Mouse (Mus musculus): Measurements from ENCODE around the gene Tacstd2. TPM values are rescaled to one million over a fixed set of nuclear protein-coding genes. Genes with fewer than 3 reads are reported as not detected.

Tacstd2 gene
- polyA plus RNA-seq (2012; rRNA removed), result 5.2 and 7.1 TPM in 2 replicates

DNA sequence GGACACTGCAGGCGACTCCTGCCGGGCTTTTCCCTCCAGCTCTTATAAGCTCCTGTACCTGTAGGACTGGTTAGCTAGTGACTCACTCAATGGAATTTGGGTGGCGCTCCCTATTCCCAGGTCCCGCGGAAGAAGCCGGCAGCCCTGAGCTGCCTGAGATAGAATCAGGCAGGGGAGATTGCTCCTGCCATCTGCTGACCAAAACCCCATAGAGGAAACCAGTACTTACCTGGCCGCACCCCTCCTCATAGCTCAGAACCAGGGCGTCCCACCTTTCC is at the start of gene Tacstd2:
Gene Tacstd2, minus strand, starts transcription at position 20 of the 278 bp plus-strand sequence.
- no peak for DNase-seq (ENCODE audit: low read depth)
- no peak for TF ChIP-seq CTCF (IDR thresholded peaks at IDR 0.05; ENCODE audit: borderline replicate concordance, extremely low read depth, insufficient read depth, insufficient read length)
- no peak for TF ChIP-seq POLR2A (IDR thresholded peaks at IDR 0.05; ENCODE audit: borderline replicate concordance, extremely low read depth, insufficient read depth, insufficient read length, poor library complexity, severe bottlenecking)

DNA sequence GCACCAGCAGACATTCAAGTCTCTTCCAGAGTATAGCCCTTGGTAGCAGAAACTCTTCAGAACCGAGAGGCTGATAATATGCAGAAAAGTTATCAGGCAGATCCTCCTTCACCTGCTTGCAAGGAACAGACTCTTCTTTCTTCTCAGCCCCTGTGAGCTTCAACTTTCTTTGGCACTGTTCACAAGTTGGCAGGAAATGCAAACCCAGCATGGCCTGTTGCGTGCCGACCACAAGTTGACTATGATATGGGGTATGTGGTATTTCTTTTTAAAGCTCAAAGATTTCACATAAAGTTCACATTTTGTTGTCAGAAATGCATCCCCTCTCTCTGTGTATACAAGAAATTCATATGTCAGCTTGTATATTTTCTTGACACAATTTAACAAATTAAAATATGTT is 30.7 kb upstream of the Tacstd2 start:
- TF ChIP-seq POLR2A (IDR thresholded peaks at IDR 0.05; ENCODE audit: borderline replicate concordance, extremely low read depth, insufficient read depth, insufficient read length, poor library complexity, severe bottlenecking) (no peak), CTCF (IDR thresholded peaks at IDR 0.05; ENCODE audit: borderline replicate concordance, extremely low read depth, insufficient read depth, insufficient read length) (no peak)

DNA sequence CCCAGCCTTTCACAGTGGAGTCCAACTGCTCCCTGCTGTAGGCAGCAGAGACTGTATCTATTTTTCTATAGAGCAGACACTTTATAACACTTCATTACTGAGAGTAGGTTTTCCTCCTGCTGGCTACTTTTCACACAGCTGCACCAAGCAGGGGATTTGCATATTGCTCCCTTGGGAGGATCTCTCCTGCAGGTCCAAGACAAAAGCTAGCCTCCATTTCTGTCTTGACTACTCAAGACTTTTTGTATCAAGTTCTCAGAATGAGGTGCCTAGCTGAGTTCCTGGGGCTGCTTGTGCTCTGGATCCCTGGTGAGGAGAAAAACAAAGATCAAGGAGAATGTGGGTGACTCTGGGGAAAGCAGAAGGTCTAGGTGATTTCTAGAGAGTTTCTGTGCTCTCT is 19.8 kb upstream of the Tacstd2 start:
- TF ChIP-seq CTCF (IDR thresholded peaks at IDR 0.05; ENCODE audit: borderline replicate concordance, extremely low read depth, insufficient read depth, insufficient read length) (no peak), POLR2A (IDR thresholded peaks at IDR 0.05; ENCODE audit: borderline replicate concordance, extremely low read depth, insufficient read depth, insufficient read length, poor library complexity, severe bottlenecking) (no peak)

More for the DNA sequence above, 30.7 kb upstream of the Tacstd2 start:
- no peak for DNase-seq (ENCODE audit: low read depth)

DNA sequence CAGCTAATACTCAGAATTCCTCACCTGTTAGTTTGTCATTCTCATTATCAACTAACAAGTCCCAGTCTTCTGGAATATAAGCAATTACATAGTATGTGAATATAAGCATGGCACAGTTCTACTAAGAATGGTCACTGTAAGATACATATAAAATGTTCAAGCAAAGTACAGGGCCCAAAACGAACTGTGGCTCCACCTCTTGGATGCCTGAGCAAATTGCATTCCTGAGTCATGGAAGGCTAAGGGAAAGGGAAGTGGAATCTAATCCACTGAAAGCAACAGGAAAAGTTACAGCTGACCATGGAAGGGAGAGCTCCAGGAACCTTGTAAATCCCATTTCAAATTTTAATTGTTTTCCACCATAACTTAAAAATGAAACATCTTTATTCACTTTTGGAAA is 14.0 kb upstream of the Tacstd2 start:
- peak; percentile 11; the same call in 1 of the 2 replicates for TF ChIP-seq CTCF (IDR thresholded peaks at IDR 0.05; ENCODE audit: borderline replicate concordance, extremely low read depth, insufficient read depth, insufficient read length)
- no peak for TF ChIP-seq POLR2A (IDR thresholded peaks at IDR 0.05; ENCODE audit: borderline replicate concordance, extremely low read depth, insufficient read depth, insufficient read length, poor library complexity, severe bottlenecking)
- no peak for DNase-seq (ENCODE audit: low read depth)

More for the DNA sequence above, 19.8 kb upstream of the Tacstd2 start:
- DNase-seq (ENCODE audit: low read depth), result no peak

DNA sequence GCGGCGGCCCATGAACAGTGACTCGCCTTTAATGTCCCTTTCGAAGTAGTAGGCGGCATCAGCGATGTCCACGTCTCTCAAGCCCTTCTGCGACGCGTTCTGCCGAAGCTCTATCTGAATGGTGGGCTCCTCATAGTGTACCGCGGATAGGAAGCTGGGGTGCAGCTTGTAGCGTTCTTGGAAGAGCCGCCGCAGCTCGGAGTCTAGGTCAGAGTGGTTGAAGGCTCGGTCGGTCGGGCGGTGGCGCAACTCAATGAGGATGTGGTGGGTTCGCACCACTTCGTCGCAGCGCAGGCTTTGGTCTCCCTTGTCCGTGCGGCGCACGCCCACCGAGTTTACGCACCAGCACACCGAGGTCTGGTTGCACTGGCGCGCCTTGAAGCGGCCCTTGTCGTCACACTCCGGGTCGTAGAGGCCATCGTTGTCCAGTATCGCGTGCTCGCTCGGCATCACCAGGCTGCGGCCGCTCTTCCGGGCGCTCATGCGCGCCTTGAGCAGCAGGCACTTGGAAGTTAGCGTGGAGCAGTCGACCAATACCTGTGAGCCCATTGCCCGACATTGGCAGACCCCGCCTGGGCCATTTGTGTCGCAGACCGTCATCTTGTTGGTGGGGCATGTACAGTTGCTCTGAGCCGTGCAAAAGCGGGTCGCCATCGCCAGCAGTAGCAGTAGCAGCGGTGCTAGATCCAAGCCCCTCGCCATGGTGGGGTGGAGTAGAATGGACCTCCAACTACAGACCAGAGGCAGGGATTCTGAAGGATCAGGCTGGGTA is 405 bp downstream of the Tacstd2 start:
- TF ChIP-seq CTCF (IDR thresholded peaks at IDR 0.05; ENCODE audit: borderline replicate concordance, extremely low read depth, insufficient read depth, insufficient read length), result no peak
- no peak for TF ChIP-seq POLR2A (IDR thresholded peaks at IDR 0.05; ENCODE audit: borderline replicate concordance, extremely low read depth, insufficient read depth, insufficient read length, poor library complexity, severe bottlenecking)
- DNase-seq (ENCODE audit: low read depth), result peak; percentile 62

DNA sequence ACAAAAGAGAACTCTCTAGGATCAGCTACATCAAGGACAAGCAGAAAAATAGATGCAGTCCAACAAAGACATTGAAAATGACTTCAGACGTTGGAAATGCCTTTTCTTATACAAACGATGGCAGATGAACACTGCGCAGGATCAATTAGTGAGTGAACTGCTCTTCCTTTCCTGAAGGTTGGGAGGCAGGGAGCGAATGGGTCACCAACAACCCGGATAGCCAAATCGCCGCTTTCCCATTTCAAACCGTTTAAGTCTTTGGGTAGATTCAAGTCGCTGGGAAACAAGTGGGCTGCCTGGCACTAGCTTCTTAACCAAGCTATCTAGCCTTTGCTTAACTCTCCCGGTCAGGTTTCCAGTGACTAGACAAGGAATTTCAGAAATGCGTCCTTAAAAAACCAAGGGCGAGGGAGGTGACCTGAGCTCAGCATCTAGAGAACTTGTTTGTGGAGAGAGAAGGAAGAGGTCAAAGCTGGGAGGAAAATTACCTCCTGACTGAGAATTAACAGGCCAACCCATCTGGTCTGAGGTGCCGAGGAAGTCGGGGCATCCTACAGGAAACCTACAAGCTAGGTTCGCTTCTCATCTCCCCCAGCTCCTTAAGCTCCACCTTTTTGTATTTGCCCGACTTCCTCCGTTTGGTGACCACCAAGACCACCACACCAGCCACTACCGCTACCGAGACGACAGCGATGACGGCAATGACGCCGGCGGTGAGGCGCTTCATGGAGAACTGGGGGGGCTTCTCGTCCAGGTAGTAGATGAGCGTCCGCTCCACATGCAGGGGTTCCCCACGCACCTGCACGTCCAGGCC is 1.2 kb downstream of the Tacstd2 start:
- no peak for TF ChIP-seq CTCF (IDR thresholded peaks at IDR 0.05; ENCODE audit: borderline replicate concordance, extremely low read depth, insufficient read depth, insufficient read length)
- no peak for TF ChIP-seq POLR2A (IDR thresholded peaks at IDR 0.05; ENCODE audit: borderline replicate concordance, extremely low read depth, insufficient read depth, insufficient read length, poor library complexity, severe bottlenecking)
- peak; percentile 22 for DNase-seq (ENCODE audit: low read depth)

DNA sequence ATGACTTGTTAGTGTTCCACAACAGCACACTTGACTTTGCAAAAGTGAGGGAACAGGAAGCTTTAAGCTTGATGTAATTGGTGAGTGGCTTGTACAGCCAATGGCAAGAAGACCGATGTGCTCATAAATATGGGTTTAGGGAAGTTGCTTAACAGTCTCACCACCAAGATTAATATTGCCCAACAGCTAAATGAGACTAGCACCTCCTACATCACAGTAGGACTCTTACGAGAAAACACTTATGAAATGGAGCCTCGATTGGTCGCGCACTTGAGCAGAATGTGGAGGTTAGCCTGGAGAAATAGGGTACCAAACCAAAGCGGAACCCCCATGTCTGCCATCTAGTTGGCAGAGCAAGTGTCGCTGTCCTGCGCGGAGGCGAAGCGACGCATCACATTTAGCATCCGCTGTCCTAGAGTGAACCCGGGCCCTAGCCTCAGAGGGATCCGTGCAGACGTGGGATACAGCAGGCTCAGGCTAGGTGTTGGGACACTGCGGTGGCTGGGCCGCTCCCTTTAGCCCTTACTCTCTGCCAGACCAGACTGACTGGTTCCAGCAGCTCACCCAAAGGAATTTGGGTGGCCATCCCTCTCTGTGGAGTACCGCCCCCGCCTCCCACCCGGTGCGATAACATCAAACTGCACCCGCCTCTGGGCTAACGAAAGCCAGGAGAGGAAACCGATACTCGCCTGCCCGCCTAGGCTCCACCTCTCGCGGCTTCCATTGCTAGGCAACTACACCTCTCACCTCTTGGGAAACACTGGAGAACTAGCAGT is 2.7 kb downstream of the Tacstd2 start:
- TF ChIP-seq CTCF (IDR thresholded peaks at IDR 0.05; ENCODE audit: borderline replicate concordance, extremely low read depth, insufficient read depth, insufficient read length), result no peak
- no peak for TF ChIP-seq POLR2A (IDR thresholded peaks at IDR 0.05; ENCODE audit: borderline replicate concordance, extremely low read depth, insufficient read depth, insufficient read length, poor library complexity, severe bottlenecking)
- peak; percentile 36 for DNase-seq (ENCODE audit: low read depth)

DNA sequence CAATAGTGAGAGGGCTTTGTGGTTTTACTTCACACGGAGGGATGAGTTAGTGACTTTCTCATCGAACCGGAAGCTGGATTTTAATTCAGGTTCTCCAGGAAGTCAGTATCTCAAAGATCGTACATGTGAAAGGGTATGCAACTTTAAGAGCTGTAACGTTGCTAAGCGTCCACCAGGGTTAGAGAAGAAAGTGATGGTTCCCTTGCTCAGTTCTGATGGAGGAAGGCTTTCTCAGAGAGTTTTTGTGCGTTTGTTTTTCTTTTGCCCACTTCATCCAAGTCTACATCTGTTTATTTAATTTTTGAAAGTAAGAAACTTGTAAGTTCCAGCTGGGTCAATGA is 3.8 kb downstream of the Tacstd2 start:
- DNase-seq (ENCODE audit: low read depth), result no peak
- no peak for TF ChIP-seq CTCF (IDR thresholded peaks at IDR 0.05; ENCODE audit: borderline replicate concordance, extremely low read depth, insufficient read depth, insufficient read length)
- TF ChIP-seq POLR2A (IDR thresholded peaks at IDR 0.05; ENCODE audit: borderline replicate concordance, extremely low read depth, insufficient read depth, insufficient read length, poor library complexity, severe bottlenecking), result no peak

DNA sequence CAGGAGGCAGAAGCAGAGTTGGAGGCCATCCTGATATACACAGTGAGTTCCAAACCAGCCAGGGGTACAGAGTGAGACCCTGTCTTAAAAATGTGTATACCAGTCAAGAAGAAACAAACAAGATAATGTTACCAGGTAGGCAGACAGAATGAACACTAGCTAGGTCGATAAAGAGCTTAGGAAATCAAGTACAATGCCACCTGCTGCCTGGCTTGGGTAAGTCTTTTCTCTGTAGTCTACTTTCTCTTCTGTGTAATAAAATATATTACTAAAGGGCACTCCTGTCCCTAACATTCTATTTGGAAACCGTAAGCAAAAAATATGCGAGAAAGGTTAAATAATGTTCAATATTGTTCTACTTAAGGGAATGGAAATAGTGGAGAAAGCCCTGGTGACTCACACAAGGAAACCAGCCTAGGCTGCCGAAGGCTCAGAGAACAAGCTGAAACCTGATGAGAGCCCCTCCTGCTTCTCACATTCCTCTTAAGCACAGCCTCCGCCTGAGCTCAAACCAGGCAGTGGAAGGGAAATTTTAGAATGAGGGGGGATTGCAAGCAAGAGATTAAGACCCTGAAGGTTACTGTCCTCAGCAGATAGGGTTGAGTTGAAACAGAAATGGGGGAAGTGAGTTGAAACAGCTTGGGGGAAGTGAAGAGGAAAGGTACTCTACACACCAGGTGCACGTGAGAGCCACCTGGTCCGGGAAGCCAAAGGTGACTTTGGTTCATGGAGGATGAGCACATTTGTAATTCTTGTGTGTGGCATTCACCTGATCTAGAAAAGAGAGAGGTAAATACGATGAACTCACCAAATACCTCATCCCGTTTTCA is 4.4 kb downstream of the Tacstd2 start:
- DNase-seq (ENCODE audit: low read depth), result peak; percentile 20

DNA sequence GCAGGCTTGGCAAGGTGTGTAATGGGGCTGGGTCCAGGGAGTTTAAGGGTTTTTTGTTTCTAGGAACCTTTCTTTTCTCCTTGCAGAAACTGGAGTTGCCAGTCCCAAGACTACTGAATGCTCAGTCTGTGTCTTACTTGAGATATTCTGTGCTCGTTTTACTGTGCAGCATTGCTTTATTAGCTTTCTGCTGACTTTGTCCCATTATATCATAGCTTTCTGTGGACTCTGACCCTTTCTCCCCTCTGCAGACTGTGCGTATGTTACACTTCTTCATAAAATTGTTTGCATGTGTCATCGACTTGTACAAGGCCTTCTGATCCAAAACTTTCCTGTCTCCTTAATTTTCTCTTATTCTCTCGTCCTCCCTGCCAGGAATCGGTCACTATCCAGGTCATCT is 9.2 kb downstream of the Tacstd2 start:
- TF ChIP-seq POLR2A (IDR thresholded peaks at IDR 0.05; ENCODE audit: borderline replicate concordance, extremely low read depth, insufficient read depth, insufficient read length, poor library complexity, severe bottlenecking), result no peak
- no peak for TF ChIP-seq CTCF (IDR thresholded peaks at IDR 0.05; ENCODE audit: borderline replicate concordance, extremely low read depth, insufficient read depth, insufficient read length)
- DNase-seq (ENCODE audit: low read depth), result no peak

More for the DNA sequence above, 4.4 kb downstream of the Tacstd2 start:
- TF ChIP-seq POLR2A (IDR thresholded peaks at IDR 0.05; ENCODE audit: borderline replicate concordance, extremely low read depth, insufficient read depth, insufficient read length, poor library complexity, severe bottlenecking) (no peak), CTCF (IDR thresholded peaks at IDR 0.05; ENCODE audit: borderline replicate concordance, extremely low read depth, insufficient read depth, insufficient read length) (no peak)

Data from brain, embryonic 14.5 days (tissue).